In the genomic region with DNA sequence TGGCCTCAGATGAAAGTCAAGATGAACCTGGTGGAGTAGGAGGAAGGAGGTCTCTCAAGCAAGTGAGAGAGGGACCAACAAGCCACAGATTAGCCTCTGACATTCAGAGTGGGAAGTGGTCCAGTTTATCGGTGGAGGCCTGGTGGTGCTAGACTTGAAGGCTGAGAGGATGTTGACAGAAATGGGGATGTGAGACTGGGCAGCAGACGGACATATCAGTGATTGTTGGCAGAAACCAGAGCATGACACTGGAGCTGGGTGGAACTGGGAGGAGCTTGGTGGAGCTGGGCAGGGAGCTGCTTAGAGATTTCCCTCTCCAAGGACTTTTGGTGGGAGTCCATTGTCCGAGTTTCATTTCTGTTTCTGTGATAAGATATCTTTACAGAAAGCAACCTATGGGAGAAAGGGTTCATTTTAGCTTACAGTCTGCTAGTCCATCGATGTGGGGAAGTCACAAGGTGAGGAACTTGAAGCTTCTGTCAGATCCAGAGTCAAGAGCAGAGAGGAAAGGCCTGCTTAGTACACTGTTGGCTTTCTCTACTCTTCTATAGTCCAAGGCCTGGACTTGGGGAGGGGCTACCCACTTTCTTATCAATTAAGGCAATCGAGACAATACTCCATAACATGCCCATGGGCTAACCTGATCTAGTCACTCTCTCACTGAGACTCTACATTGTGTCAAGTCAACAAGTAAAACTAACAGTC, we compare ENCODE assay signal across 11 mouse cellular contexts.
DNase-seq lines count a peak whose midpoint lies in the region; ATAC-seq and TF ChIP-seq lines count a peak whose summit lies in the region.
"Had no signal": no experiment of that assay in that cellular context is flagged by ENCODE, and none has a peak within 500 bp of the region (broad histone marks: within the 10 kb centered on the region; RNA-seq: fewer than 3 reads in every experiment).

No protein-coding gene starts in this region.

- peak overlapping the region; percentile 12; the same call in 1 of the 2 replicates for H3K27ac ChIP-seq in spleen, adult 2 months (ENCODE audit: insufficient read depth, low read length)
- H3K27ac ChIP-seq: embryonic facial prominence, embryonic 12.5 days; limb, embryonic 12.5 days had no signal

- 44% methylated on average over 5 of the region's 5 CpGs for WGBS in spleen, adult 2 months

- ATAC-seq in monocyte, adult 5-6 weeks (replicated peaks; ENCODE audit: insufficient number of reproducible peaks, low FRiP score, low TSS enrichment, poor library complexity, severe bottlenecking): peak; percentile 94
- ATAC-seq in frontal cortex, adult (ENCODE audit: low TSS enrichment): no peak

- no peak for TF ChIP-seq POLR2A in spleen, adult 2 months (IDR thresholded peaks at IDR 0.05; ENCODE audit: low read depth, low read length)

- no peak overlapping the region for H3K4me3 ChIP-seq in spleen, adult 2 months (ENCODE audit: extremely low read depth, insufficient read depth, insufficient read length)
- H3K4me3 ChIP-seq: embryonic facial prominence, embryonic 12.5 days; limb, embryonic 12.5 days had no signal

- DNase-seq in cerebellum, adult 9-11 months: peak; percentile 3
- DNase-seq in cerebellum, postnatal 4 days (ENCODE audit: low spot score in 2 of 2): no peak
- peak in 1 of 2 experiments; percentile 9 for DNase-seq in spleen, adult 2 months (ENCODE audit: low read depth in 1 of 2, low spot score in 2 of 2)
- no peak for DNase-seq in spleen, adult 12 weeks (ENCODE audit: low spot score)
- peak; percentile 51 for DNase-seq in heart, postnatal 4 days
- DNase-seq in cerebellum, adult 9-10 months: no peak
- DNase-seq: thymus, adult 2 months had no signal

- TF ChIP-seq CTCF in spleen, adult 2 months (IDR thresholded peaks at IDR 0.05; ENCODE audit: extremely low read depth, insufficient read depth, insufficient read length, insufficient replicate concordance): no peak

- H3K36me3 ChIP-seq in spleen, adult 2 months (ENCODE audit: control insufficient read depth, insufficient read depth, low read length): no peaks in the 10 kb centered on the region
- H3K36me3 ChIP-seq: embryonic facial prominence, embryonic 12.5 days; limb, embryonic 12.5 days had no signal

- H3K4me1 ChIP-seq in spleen, adult 2 months (ENCODE audit: control insufficient read depth, insufficient read depth, insufficient read length): peaks cover 4% of the 10 kb centered on the region; the same call in 1 of the 2 replicates
- H3K4me1 ChIP-seq: limb, embryonic 12.5 days had no signal

- H3K27me3 ChIP-seq in spleen, adult 2 months (ENCODE audit: control insufficient read depth, insufficient read depth, low read length): no peaks in the 10 kb centered on the region
- H3K27me3 ChIP-seq: embryonic facial prominence, embryonic 12.5 days; limb, embryonic 12.5 days had no signal

Comparison
In these comparisons a context has a peak if more than half of its experiments do, and no peak if none do; other contexts are left out.
1. DNase-seq: peak in cerebellum, adult 9-11 months (single experiment) and heart, postnatal 4 days (single experiment); none in cerebellum, postnatal 4 days (0 of 2), spleen, adult 12 weeks (single experiment) and cerebellum, adult 9-10 months (single experiment).